Mouse (Mus musculus) heart, postnatal 36 days (tissue): ENCODE measurements at regions not wholly inside any gene's neighbourhood (a gene's known extent, or its start where the extent isn't known, plus 50 kb on each side); places are given as distances from the start of the nearest gene placed in this dataset.

Experiments
- DNase-seq, 2 experiments: peaks; one replicate each; pipeline ENCODE4 v3.0.0; 2021 to 2022
- intact Hi-C: fragments of 180-260 bp; cut with DNase I; formaldehyde crosslinking; loops from one replicate; pipeline ENCODE4 v1.15.1; 2025

DNA sequence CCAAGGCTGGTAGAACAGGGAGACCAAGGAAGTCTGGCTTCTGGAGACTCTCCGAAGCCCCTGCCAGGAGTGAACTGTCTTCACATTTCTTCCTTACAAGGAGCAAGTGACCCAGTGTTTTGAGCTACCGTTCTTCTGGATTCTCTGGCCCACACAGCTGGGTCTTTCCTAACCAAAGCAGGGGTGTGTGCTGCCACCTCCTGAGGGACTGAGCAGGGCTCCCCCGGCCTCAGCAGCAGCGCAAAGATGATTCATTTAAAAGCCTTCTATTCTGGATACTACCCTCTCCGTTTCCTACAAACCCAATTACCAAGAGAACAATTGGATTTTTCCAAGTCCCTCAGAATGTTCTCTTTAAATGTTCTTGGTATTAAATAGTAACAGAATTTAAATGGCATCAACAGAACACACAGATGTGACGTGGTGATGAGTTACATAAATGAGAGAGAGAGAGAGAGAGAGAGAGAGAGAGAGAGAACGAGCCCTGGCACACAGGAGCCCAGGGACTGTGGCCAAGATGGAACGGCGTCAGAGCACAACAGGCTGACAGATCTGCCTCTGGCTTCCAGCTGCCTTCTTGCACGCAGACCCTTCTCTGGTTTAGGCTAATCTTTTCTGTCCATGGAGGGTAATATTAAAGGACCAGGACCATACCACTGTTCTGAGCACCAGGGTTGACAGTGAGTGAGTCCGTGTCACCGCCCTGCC is 191.6 kb downstream of the Agtpbp1 start:
- peak; percentile 31 to 45 for DNase-seq
- intact Hi-C loops: no loop called here

DNA sequence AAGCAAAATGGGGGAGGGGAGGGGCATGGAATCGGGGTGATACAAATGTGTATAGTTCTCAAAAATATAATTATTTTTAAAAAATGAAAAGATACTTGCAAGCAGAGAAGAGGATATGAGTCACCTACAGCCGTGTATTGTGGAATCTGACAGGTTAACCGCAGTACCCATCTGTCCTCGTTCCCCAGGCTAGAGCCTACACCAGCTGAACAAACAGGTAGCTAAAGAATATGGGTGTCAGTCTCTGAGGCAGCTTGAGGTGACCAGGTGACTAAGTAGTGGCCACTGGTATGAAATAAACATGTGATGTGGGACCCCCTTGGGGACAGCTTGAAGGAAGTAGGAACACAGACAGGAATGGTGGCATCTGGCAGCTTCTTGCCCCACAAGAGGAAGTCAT is 192.2 kb downstream of the Agtpbp1 start:
- intact Hi-C loops: no loop called here
- no peak for DNase-seq

DNA sequence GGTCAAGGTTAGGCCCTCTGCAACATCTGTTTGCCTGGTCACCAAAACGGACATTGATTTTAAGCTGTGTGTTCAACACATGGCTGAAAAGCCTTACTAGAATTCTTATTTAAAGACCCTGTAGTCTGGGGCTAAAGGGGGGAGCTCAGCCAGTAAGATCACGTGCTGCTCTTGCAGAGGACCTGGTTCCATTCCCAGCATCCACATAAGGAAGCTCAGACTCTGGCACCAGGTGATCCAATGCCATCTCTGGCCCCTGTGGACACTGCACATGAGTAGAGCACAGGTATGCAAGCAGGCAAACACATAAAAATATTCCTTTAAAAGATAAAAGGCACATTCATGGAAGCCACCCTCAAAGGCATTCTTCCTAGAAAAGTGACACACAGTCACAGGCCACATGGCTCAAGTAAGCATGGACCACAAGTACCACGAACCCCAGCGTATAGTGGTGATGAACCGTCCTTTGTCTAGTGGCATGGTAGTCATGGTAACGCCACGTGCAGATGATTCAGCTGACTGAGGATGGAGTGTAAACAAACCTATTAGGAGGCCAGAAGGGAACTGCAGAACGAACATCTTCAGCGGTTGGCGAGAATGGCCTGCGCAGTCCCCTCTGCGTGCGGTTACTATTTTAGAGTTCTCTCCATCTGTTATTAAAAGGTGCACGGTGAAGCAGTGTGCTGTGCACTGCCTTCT is 197.3 kb downstream of the Agtpbp1 start:
- DNase-seq: no peak
- intact Hi-C loops: no loop called here

DNA sequence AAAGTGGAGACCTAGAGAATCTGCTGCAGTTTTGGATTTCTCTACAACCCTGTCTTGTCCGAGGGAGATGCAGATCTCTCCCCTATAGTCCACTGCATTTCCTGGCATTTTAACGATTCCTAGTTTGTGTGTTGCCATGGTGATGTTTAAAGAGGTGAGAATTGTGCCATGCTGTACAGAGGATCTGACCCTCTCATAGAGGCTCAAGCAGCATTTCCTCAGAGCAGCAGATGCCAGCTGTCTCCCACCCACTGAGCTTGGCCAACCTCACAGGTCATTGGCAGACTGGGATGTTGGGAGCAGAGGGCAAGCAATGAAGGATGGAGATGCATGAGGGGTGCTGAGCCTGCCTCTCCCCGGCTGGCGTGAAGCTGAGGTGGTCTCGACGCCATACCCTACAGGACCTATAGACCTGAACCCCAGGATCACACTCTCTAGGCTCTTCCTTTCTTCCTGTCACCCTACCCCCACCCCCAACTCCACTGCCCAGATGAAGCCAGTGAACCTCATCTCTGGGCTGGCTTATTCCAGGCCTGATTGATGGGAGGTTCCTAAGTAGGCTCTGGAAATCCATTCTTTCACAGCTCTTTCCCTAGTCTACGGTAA is 198.0 kb downstream of the Agtpbp1 start:
- intact Hi-C loops: no loop called here
- DNase-seq: no peak

DNA sequence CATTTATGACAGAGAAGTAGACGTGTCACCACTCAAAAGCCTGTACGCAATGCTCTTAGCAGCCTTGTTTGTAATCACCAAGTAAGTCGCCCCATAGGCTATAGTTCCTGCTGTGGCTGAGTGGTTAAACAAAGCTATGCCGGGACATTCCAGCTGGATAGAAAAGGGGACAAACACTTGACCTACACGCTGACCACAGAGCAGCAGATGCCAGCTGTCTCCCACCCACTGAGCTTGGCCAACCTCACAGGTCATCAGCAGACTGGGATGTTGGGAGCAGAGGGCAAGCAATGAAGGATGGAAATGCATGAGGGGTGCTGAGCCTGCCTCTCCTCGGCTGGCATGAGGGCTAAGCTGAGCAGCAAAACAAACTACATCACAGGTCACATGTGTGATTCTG is 199.2 kb downstream of the Agtpbp1 start:
- no peak for DNase-seq
- intact Hi-C loops: no loop called here

DNA sequence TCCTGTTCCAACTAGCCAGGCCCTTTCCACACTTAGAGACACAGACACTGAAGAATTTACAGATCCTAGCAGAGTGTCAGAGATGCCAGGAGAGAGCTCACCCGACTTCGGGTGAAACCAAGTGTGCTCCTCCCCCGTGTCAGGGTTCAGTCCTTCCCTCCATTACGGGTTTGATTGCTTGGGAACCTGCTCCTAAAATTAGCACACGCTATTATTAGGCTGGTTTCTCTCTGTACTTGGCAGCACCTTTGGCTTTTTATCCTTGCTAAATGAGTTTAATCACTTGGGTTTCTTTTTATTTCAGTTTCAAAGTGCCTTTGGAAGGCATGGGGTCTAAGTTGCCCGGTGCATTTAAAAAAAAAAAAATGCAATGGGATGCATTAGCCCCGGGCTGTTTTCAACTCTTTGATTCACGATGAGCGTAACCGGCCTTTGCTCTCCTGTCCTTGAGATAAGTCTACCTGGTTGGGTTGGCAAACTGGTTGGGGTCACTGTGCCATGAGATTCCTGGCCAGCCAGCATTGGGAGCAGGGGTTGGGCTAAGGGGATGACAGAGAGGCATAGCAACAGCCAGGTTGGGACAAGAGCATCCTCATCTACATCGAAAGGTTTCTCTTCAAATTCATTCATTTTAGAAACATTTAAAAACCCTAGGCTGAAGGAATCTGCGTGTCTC is 214.7 kb downstream of the Agtpbp1 start:
- DNase-seq: peak; percentile 21 to 29
- intact Hi-C loops: no loop called here

DNA sequence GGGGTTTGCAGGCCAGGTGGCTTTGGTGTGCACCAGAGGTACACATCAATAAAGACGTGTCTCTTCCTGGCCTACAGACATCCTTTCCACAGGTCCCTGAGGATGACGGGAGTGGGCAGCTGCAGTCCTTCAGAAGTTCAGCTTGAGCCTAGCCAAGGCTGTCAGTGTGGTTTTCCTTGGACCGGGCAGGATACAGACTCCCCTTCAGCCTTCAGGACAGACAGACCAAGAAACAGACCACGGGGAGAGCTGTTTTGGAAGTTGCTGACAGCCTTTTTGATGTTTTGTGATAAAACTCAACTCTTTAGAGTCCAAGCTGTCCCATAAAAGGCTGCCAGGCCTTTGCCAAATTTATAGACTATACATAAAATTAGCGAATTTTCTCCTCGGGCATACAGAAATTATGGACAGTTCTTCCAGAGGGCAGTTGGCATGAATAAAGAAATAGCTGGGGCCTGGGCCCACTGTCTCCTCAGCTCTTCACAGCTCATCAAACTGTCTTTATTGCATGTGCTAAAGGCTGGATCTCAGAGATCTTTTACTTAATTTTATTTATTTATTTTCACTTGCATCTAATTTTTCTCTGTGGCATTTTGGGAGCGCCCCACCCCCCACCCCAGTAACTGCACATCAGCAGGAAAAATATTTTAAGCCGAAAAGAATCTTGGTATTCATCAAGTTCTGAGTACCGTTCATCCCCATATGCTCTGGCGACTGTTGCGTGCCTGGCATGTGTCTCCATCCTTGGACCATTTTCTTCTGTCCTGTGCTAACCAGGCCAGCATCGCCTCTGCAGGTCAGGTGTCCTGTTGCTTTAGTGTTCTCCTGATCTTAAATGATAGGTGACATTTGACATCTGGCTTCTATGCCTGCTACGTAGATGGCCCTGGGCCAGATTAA is 216.2 kb downstream of the Agtpbp1 start:
- DNase-seq: no peak

DNA sequence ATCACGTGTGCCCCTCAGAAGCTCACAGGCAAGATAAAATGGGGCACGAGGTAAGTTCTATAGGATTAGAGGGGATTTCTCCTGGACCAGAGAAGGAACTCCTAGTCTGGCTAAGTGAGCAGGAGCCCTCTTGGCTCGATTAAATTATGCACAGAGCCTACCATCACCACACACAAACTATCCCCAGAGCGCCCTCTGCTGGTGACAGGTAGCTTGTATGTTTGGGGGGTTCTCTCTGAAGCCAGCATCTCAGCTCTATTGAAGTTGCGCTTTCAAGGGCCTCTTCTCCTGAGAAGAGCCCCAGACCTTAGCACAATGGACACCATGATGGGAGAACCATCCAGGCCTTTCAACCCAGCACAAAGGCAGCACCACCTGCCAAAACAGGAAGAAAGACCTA is 219.6 kb downstream of the Agtpbp1 start:
- DNase-seq: peak; percentile 68 to 76
- intact Hi-C loops: loop anchor here (1.0 to 10.0 kb wide), 3 partner anchors 291 to 728 kb away; partner anchors contain the start of gene Ntrk2

More for the DNA sequence above, 216.2 kb downstream of the Agtpbp1 start:
- intact Hi-C loops: loop anchor here (10.0 kb wide), 1 partner anchor 294 kb away; no protein-coding TSS in a partner anchor

DNA sequence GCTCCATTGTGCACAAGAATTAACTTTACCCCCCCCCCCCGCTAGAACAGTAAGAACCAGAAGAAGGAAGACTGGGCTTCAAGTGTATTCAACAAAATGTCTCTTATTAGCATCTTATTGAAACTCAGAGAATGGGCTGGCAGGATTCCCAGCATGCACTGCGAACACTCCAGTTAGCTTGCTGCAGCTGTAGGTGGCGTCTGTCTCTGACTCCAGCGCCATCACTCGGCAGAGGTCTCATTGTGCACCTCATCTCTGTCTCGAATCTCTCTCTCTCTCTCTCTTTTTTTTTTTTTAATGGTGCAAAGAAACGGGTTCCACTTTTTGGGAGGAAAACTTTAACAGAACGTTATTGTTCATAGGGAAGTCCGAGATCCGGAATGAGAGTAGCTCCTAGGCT is 221.6 kb downstream of the Agtpbp1 start:
- no peak for DNase-seq
- intact Hi-C loops: loop anchor here (10.0 kb wide), 1 partner anchor 289 kb away; no protein-coding TSS in a partner anchor

DNA sequence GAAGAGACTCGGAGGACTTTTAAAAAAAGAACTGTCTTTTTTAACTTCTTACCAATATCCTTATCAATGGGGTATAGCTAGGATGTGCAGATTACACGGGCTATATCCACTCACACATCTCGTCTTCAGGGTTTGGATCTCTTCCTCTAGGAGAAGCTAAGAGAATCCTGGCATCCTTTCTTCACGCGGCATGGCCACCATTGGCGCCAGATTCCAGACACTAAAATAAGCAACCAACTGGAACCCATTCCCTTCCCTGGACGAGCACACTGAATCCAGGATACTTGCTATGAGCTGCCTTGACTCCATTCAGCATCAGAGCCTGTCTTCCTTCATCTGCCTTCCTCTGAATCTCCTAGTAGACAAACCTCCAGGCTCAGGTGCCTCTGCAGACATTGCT is 223.7 kb downstream of the Agtpbp1 start:
- DNase-seq: no peak
- intact Hi-C loops: loop anchor here (10.0 kb wide), 1 partner anchor 287 kb away; no protein-coding TSS in a partner anchor

DNA sequence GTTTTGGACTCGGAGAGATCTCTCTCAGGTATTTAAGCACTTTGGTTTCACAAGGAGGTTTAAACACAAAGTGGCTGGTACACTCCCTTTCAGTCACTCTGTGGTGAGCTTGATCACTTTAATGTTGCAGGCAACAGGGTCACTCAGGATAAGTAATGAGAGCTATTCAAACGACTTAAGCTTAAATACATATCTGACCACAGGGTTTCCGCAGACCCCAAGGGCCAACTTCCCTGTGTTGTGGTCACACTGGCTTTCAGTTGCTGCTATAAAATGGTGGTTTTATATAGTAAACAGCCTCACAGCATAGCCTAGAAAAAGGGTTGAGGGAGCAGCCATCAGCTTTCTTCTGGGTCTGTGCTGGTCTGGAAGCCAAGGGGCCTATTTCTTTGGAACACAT is 225.0 kb downstream of the Agtpbp1 start:
- no peak for DNase-seq
- intact Hi-C loops: loop anchor here (10.0 kb wide), 1 partner anchor 285 kb away; no protein-coding TSS in a partner anchor

DNA sequence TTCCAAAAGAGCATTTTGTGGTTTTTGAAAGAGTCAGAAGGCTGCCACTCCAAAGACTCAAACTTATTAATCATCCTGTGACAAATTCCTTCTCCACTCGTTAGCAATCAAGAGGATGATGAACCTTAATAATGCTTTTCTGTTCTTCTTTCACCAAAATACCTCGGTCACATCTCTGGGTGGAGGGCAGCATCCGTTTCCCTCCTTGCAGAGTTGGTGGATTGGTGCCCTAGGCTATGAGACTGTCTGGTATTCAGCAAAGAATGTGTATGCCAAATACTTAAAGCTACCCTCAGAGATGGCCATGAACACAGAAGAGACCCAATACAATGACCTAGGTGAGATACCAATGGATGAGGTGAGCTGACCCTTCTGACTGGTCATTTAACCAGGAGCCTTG is 226.6 kb downstream of the Agtpbp1 start:
- no peak for DNase-seq
- intact Hi-C loops: no loop called here

DNA sequence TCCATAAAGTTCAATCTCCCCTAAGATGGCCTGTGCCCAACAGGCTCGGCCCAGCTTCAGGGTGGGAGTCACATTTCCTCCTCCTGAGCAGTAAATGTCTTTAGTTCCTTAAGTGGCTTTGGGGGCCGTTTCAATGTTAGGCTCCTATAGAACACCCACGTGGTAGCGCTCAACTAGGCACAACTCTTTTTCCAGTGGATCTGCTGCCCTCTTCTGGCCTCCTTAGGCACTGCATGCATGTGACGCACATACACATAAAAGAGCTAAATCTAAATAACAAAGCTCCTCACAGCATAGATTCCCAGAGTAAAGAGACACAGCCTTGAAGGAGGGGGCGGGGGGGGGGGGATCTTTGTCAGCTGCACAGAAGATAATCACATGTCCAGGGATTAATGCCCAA is 233.6 kb downstream of the Agtpbp1 start:
- no peak for DNase-seq
- intact Hi-C loops: no loop called here

DNA sequence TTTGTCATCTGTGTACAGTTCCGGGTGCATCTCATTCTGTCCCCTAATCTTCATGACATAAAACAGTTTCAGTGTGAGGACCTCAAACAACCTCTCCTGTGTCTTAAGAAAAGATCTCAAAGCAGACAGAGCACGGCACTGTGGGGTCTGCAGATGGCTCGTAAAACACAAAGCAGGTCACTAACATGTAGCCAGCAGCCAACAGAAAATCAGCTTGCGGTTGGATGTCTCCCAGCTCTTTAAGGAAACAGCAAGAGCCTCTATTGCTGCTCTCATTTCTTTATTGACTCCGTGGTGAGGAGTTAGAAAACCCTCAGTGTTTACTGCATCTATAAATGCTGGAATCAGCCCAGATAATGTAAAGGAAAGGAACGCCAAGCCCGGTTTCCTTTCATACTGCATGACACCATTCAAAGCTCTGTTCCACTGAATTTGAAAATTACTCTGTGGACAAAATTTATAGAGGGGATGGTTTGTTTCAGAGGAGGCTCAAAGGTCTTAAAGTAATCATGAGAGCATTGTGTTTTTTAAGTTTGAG is 234.3 kb downstream of the Agtpbp1 start:
- DNase-seq: no peak
- intact Hi-C loops: no loop called here

DNA sequence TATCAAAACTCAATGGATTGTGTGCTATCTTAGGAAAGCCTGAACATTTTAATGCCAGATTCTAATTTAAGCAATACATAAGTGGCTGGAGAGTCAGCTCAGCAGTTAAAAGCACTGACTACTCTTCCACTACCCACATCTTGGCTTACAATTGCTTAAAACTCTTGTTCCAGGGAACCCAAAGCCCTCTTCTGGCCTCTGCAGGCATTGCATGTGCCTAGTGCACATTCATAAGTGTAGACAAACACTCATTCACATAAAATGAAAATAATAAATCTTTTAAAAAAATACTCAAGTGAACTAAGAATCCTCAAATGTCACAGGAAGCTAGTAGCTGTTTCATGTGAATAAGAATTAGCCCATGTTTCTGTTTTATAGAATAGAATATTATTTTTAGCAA is 236.5 kb downstream of the Agtpbp1 start:
- intact Hi-C loops: no loop called here
- DNase-seq: no peak

DNA sequence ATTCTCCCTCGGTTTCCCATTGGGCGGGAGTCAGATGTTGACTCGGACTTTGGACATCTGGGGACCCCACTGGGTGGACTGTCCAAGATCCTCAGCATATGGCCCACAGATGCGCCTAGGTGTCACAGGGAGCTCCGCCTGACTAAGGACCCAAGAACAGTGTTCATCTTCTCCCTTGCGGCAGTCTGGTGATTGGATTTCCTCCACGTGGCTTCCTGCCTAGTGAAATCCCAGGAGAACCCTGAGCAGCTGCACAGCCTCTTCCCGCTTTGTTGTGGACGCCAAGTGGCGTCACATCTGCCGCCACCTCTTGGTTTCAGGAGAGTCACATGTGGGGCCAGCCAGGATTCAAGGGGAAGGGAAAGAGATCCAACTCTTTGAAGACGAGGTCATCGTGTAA is 243.2 kb downstream of the Agtpbp1 start:
- intact Hi-C loops: no loop called here
- peak; percentile 43 to 45 for DNase-seq

DNA sequence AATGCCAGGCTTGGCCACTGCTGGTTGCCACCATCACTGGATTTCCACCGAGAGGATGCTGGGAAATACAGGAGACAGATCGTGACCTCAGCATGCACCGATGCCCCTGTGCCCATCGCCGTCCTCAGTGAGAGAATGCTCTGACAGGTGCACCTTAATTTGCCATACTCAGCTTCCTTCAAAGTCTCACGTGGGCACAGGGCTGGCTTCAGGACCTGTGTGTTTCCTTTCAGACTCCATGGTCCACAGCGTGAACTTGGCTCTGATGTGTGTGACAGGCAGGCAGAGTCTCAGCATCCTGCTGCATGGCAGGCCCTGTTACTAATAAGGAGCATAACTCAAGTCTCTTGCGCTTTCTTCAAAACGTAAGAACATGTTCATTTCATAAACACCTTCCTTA is 246.6 kb downstream of the Agtpbp1 start:
- intact Hi-C loops: no loop called here
- no peak for DNase-seq

DNA sequence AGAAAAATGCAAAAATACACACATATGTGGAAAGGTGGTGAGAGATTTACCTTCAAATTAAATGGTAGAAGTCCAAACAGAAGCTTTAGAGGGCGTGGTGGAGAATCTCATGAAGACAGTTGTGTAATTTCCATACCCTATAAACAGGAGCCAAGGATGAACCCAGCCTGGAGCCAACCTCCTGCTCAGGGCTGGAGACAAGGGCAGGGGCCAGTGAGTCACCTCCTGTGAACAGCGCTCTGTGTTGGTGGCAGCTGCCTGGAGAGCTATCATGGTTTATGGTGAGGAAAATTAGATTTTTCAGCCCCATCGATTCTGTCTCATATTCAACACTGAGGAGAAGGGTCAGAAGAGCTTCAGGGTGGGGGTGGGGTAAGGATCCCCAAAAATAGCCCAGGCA is 261.1 kb downstream of the Agtpbp1 start:
- intact Hi-C loops: no loop called here
- DNase-seq: no peak

DNA sequence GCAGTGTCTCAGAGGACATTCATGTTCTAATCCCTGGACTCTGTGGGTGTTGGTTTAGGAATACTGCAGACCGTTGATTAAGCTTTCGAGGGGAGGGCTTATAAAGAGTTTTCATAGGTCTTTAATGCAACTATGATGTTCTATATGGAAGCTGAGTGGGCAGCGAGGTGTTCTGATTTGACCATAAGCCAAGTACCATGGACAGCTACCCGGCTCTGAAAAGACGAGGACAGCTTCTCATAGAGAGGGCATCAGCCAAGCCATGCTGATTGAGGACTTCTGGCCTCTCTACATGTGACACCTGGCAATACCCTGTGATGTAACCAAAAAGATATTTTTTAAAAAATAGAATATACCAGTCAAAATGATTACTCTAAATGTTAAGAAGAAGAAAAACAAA is 261.6 kb downstream of the Agtpbp1 start:
- intact Hi-C loops: no loop called here
- DNase-seq: peak in 1 of 2 experiments; percentile 6

DNA sequence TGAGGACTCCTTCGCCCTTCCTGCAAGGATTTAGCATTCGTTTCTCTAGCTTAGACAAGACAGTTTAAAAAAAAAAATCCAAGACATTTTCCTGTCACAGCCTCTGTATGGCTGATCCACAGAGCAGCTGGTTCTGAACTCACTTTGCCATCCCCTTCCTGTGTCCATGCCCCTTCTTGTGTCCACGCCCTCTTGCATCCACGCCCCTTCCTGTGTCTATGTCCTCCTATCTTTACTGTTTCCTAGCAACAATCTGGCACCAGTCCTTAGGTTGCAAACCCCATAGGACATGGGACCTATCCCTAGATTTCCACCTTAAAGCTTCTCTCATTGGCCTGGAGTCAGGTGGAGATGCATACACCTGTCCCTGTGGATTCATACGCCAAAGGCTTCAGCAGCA is 264.8 kb downstream of the Agtpbp1 start:
- intact Hi-C loops: no loop called here
- no peak for DNase-seq
